Mouse (Mus musculus) midbrain, postnatal 0 days (tissue): Measurements from ENCODE around the gene St3gal2. TPM values are rescaled to one million over a fixed set of nuclear protein-coding genes. Genes with fewer than 3 reads are reported as not detected.
"Not testable (repeated sequence)": the region's sequence is repeated elsewhere in the genome, so short reads cannot be mapped to it uniquely, and the experiment has no call there.

Source experiments
- ATAC-seq: fragments of 200-750 bp; cut with Nextera tagmentation; 2 replicates; pipeline ENCODE4 v1.8.0; 2017; ENCODE audit warnings: moderate number of reproducible peaks, mild to moderate bottlenecking, moderate TSS enrichment, moderate library complexity; ENCODE audit not compliant: low FRiP score
- DNase-seq: peaks from one replicate; pipeline ENCODE4 v3.0.0-alpha.2; 2015; ENCODE audit warnings: low spot score
- H3K27ac ChIP-seq: fragments of 300-500 bp; sonication (generic); 2 replicates; pipeline ENCODE4 v1.5.1; 2014; ENCODE audit warnings: low read depth, mild to moderate bottlenecking, low read length, mixed read lengths
- H3K27me3 ChIP-seq: fragments of 300-500 bp; sonication (generic); 2 replicates; pipeline ENCODE4 v1.6.1; 2014; ENCODE audit warnings: low read length, control low read depth, mixed read lengths; ENCODE audit not compliant: insufficient read depth
- H3K36me3 ChIP-seq: fragments of 300-500 bp; sonication (generic); 2 replicates; pipeline ENCODE4 v1.6.1; 2014; ENCODE audit warnings: low read length, control low read depth, mixed read lengths; ENCODE audit not compliant: insufficient read depth
- H3K4me1 ChIP-seq: fragments of 300-500 bp; sonication (generic); 2 replicates; pipeline ENCODE4 v1.6.1; 2014; ENCODE audit warnings: mild to moderate bottlenecking, control low read depth, antibody characterized with exemption, low read length, mixed read lengths; ENCODE audit not compliant: insufficient read depth
- H3K4me2 ChIP-seq: fragments of 300-500 bp; sonication (generic); 2 replicates; pipeline ENCODE4 v1.6.1; 2014; ENCODE audit warnings: low read depth, mild to moderate bottlenecking, low read length, mixed read lengths; ENCODE audit not compliant: poor library complexity, severe bottlenecking
- H3K4me3 ChIP-seq: fragments of 300-500 bp; sonication (generic); 2 replicates; pipeline ENCODE4 v1.5.1; 2014; ENCODE audit warnings: low read depth, mild to moderate bottlenecking, low read length, moderate library complexity
- H3K9ac ChIP-seq: fragments of 300-500 bp; sonication (generic); replicated peaks from 2 replicates; pipeline ENCODE4 v1.6.1; 2014; ENCODE audit warnings: mild to moderate bottlenecking, low read length, moderate library complexity, mixed read lengths; ENCODE audit not compliant: poor library complexity, severe bottlenecking
- H3K9me3 ChIP-seq: fragments of 300-500 bp; sonication (generic); 2 replicates; pipeline ENCODE4 v1.6.1; 2016; ENCODE audit warnings: low read length, control low read depth
- CTCF ChIP-seq: IDR thresholded peaks from 2 replicates; pipeline ENCODE4 v1.5.1; 2016; ENCODE audit warnings: antibody characterized with exemption, mild to moderate bottlenecking
- WGBS: fragments of 180-500 bp; shearing (Covaris S2); extraction: QIAGEN DNeasy Blood & Tissue Kit; methylation state at CpG from one replicate; pipeline ENCODE4 v1.1.7; 2014; 5-methylcytosine and 5-hydroxymethylcytosine counted together
- polyA plus RNA-seq: library from polyadenylated mRNA; unstranded; fragments of >200 nt; fragmentation: Nextera tagmentation; extraction: Ambion mirVana; gene quantifications from 2 replicates; pipeline ENCODE4 v1.2.1, GENCODE M21; 2015
- total RNA-seq: library from RNA; depleted of rRNA; stranded (reverse); fragments of >200 nt; gene quantifications from 2 replicates; pipeline ENCODE4 v1.2.3, GENCODE M21; 2014

Gene St3gal2
- total and polyA plus RNA-seq, 2 experiments from 2014 or later, result 21.3 to 45.7 TPM

DNA sequence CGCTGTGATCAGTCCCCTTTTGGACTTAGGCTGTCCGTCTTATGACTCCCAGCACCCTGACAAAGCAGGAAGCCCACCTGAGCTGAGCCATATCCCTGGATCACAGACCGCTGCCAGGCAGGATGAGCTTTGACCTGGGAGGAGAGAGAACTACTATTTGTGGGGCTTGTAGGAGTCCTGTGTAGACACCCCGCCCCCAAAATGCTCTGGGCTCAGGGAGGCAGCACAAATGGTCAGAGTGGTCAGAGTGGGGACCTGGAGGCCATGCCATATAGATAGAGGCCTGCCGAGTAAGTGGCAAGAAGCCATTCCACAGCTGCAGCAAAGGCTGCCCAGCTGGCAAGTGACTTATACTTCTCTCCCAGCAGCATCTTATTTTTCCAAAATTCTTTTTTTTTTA, 38.4 kb downstream of the St3gal2 start:
- TF ChIP-seq CTCF, result no peak
- H3K4me1 ChIP-seq, result no peaks in the 10 kb centered on the region
- no peak overlapping the region for H3K9ac ChIP-seq
- H3K4me2 ChIP-seq, result no peak overlapping the region
- H3K9me3 ChIP-seq, result no peaks in the 10 kb centered on the region
- H3K27me3 ChIP-seq, result no peaks in the 10 kb centered on the region
- H3K36me3 ChIP-seq, result peaks cover 38% of the 10 kb centered on the region
- WGBS, result 92% methylated on average over 5 of the region's 5 CpGs
- no peak overlapping the region for H3K4me3 ChIP-seq
- ATAC-seq, result no peak
- DNase-seq, result no peak
- H3K27ac ChIP-seq, result no peak overlapping the region

DNA sequence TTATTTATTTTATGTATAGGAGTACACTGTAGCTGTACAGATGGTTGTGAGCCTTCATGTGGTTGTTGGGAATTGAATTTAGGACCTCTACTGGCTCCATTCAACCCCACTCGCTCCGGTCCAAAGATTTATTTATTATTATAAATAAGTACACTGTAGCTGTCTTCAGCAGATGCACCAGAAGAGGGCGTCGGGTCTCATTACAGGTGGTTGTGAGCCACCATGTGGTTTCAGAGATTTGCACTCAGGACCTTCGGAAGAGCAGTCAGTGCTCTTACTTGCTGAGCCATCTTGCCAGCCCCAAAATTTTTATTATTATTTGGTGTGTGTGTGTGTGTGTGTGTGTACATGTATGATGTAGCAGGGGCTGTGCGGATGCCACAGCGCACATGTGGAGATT, 38.8 kb downstream of the St3gal2 start:
- peaks cover 38% of the 10 kb centered on the region for H3K36me3 ChIP-seq

DNA sequence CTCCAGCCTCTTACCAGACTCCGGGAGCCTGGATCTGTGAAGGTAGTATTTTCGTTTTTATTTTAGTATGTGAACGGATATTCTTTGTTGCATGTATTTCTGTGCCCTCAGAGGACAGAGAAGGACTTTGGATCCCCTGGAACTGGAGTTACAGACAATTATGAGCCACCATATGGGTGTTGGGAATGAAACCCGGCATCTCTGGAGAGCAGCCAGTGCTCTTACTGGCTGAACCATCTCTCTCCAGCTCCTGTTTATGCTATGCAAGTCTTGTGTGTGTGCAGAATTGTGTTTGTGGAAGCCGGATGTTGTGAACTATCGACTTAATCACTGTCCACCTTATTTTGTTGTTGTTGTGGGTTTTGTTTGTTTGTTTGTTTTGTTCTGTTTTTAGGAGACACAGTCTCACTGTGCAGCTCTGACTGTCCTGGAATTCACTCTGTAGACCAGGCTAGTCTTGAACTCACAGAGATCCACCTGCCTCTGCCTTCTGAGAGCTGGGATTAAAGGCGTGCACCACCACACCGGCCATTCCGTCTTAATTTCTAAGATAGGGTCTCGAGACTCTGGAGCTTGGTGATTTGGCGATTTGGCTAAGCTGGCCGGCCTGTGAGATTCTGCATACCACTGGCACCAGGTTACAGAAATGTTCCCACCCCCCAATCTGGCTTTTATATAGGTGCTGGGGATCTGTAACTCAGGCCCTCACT, 39.5 kb downstream of the St3gal2 start:
- no peak for ATAC-seq
- Histone ChIP-seq H3K27ac (no peak overlapping the region), H3K36me3 (peaks cover 38% of the 10 kb centered on the region), H3K9ac (no peak overlapping the region), H3K27me3 (no peaks in the 10 kb centered on the region), H3K9me3 (no peaks in the 10 kb centered on the region), H3K4me1 (no peaks in the 10 kb centered on the region), H3K4me3 (no peak overlapping the region), H3K4me2 (no peak overlapping the region)
- no peak for DNase-seq
- TF ChIP-seq CTCF, result no peak
- WGBS, result 94% methylated on average over 12 of the region's 12 CpGs

More for the DNA sequence above, 38.8 kb downstream of the St3gal2 start:
- H3K4me2 ChIP-seq, ATAC-seq, H3K4me1 ChIP-seq, H3K9me3 ChIP-seq, H3K4me3 ChIP-seq, DNase-seq, H3K27me3 ChIP-seq, H3K9ac ChIP-seq, H3K27ac ChIP-seq: not testable (repeated sequence)
- WGBS, result 91% methylated on average over 7 of the region's 7 CpGs

DNA sequence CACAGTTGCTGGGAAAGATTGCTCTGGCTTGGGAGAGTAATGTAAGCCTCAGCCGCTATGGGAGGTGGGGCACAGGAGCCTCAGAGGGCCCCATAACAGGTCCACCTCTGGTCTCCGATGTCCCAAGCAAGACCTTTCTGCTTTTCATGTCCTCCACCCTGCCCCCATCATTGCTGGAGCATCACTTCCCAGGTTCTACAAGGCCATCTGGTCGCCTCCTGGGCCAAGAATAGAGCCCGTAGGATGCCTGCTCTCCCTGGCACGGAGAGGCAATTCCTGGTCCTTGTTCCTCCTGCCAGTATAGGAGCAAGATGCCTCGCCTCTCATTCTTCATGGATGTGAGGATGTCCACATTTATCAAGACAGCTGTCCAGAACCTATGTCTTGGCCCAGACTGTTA, 40.2 kb downstream of the St3gal2 start:
- Histone ChIP-seq H3K27ac (no peak overlapping the region), H3K4me3 (no peak overlapping the region), H3K36me3 (peaks cover 38% of the 10 kb centered on the region)

DNA sequence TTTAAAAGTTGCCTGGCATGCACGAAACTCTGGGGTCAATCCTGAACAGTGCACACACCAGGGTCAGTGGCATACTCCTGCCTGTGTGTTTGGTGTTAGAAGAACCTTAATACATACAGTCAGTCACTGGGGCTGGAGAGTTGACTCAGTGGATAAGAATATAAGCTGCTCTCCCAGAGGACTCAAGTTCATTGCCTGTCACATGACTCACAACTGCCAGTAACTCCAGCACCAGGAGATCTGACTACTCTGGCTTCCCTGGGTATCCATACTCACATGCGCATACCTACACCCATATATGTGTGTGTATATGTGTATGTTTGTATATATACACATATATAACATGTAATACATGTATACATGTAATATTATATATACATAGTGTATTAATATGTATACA, 43.3 kb downstream of the St3gal2 start:
- no peaks in the 10 kb centered on the region for H3K9me3 ChIP-seq
- DNase-seq (no peak), ATAC-seq (no peak)
- H3K9ac ChIP-seq, result no peak overlapping the region
- H3K27me3 ChIP-seq, result no peaks in the 10 kb centered on the region
- WGBS, result 88% methylated on average over 2 of the region's 2 CpGs
- TF ChIP-seq CTCF, result no peak
- H3K4me2 ChIP-seq, result no peak overlapping the region
- no peak overlapping the region for H3K4me3 ChIP-seq
- H3K36me3 ChIP-seq, result peaks cover 32% of the 10 kb centered on the region
- no peaks in the 10 kb centered on the region for H3K4me1 ChIP-seq
- no peak overlapping the region for H3K27ac ChIP-seq

More for the DNA sequence above, 40.2 kb downstream of the St3gal2 start:
- H3K4me2 ChIP-seq, result no peak overlapping the region
- no peak for TF ChIP-seq CTCF
- DNase-seq (no peak), ATAC-seq (no peak)
- H3K9ac ChIP-seq, result no peak overlapping the region
- no peaks in the 10 kb centered on the region for H3K4me1 ChIP-seq
- H3K9me3 ChIP-seq, result no peaks in the 10 kb centered on the region
- WGBS, result 95% methylated on average over 6 of the region's 6 CpGs
- H3K27me3 ChIP-seq, result no peaks in the 10 kb centered on the region

DNA sequence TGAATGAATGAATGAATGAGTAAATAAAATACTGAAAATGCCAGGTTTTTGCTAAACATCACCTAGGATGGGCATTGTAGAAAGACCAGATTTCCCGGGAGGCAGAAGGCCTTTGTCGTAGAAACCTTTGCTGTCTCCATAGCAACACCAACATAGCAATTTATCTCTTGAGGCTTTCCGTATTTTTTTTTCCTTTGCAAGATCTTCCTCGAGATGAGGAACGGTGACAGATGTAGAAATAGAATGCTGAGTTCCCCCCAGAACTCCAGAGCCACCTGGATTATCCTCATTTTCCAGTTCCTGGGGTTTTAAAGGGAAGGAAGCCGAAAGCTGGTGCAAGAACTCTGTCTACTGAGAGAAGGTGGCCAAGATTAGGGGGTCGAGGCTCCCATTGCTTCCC, 44.9 kb downstream of the St3gal2 start:
- Histone ChIP-seq H3K27ac (peak overlapping the region; percentile 27; the same call in 1 of the 2 replicates), H3K4me3 (no peak overlapping the region), H3K9me3 (no peaks in the 10 kb centered on the region), H3K4me2 (no peak overlapping the region), H3K27me3 (no peaks in the 10 kb centered on the region), H3K4me1 (no peaks in the 10 kb centered on the region), H3K9ac (0 out of 2 replicates have a peak overlapping the region, but pooled peaks have one; percentile 24), H3K36me3 (peaks cover 29% of the 10 kb centered on the region)
- no peak for TF ChIP-seq CTCF
- 59% methylated on average over 7 of the region's 7 CpGs for WGBS
- ATAC-seq (no peak), DNase-seq (no peak)
